Mouse (Mus musculus) midbrain, postnatal 0 days (tissue): ENCODE results near the gene Shld2. TPM values are rescaled to one million over a fixed set of nuclear protein-coding genes. Genes with fewer than 3 reads are reported as not detected.

ENCODE experiments used
- ATAC-seq: fragments of 200-750 bp; cut with Nextera tagmentation; 2 replicates; pipeline ENCODE4 v1.8.0; 2017; ENCODE audit warnings: moderate number of reproducible peaks, mild to moderate bottlenecking, moderate TSS enrichment, moderate library complexity; ENCODE audit not compliant: low FRiP score
- DNase-seq: peaks from one replicate; pipeline ENCODE4 v3.0.0-alpha.2; 2015; ENCODE audit warnings: low spot score
- H3K27ac ChIP-seq: fragments of 300-500 bp; sonication (generic); 2 replicates; pipeline ENCODE4 v1.5.1; 2014; ENCODE audit warnings: low read depth, mild to moderate bottlenecking, low read length, mixed read lengths
- H3K27me3 ChIP-seq: fragments of 300-500 bp; sonication (generic); 2 replicates; pipeline ENCODE4 v1.6.1; 2014; ENCODE audit warnings: low read length, control low read depth, mixed read lengths; ENCODE audit not compliant: insufficient read depth
- H3K36me3 ChIP-seq: fragments of 300-500 bp; sonication (generic); 2 replicates; pipeline ENCODE4 v1.6.1; 2014; ENCODE audit warnings: low read length, control low read depth, mixed read lengths; ENCODE audit not compliant: insufficient read depth
- H3K4me1 ChIP-seq: fragments of 300-500 bp; sonication (generic); 2 replicates; pipeline ENCODE4 v1.6.1; 2014; ENCODE audit warnings: mild to moderate bottlenecking, control low read depth, antibody characterized with exemption, low read length, mixed read lengths; ENCODE audit not compliant: insufficient read depth
- H3K4me2 ChIP-seq: fragments of 300-500 bp; sonication (generic); 2 replicates; pipeline ENCODE4 v1.6.1; 2014; ENCODE audit warnings: low read depth, mild to moderate bottlenecking, low read length, mixed read lengths; ENCODE audit not compliant: poor library complexity, severe bottlenecking
- H3K4me3 ChIP-seq: fragments of 300-500 bp; sonication (generic); 2 replicates; pipeline ENCODE4 v1.5.1; 2014; ENCODE audit warnings: low read depth, mild to moderate bottlenecking, low read length, moderate library complexity
- H3K9ac ChIP-seq: fragments of 300-500 bp; sonication (generic); replicated peaks from 2 replicates; pipeline ENCODE4 v1.6.1; 2014; ENCODE audit warnings: mild to moderate bottlenecking, low read length, moderate library complexity, mixed read lengths; ENCODE audit not compliant: poor library complexity, severe bottlenecking
- H3K9me3 ChIP-seq: fragments of 300-500 bp; sonication (generic); 2 replicates; pipeline ENCODE4 v1.6.1; 2016; ENCODE audit warnings: low read length, control low read depth
- CTCF ChIP-seq: IDR thresholded peaks from 2 replicates; pipeline ENCODE4 v1.5.1; 2016; ENCODE audit warnings: antibody characterized with exemption, mild to moderate bottlenecking
- WGBS: fragments of 180-500 bp; shearing (Covaris S2); extraction: QIAGEN DNeasy Blood & Tissue Kit; methylation state at CpG from one replicate; pipeline ENCODE4 v1.1.7; 2014; 5-methylcytosine and 5-hydroxymethylcytosine counted together
- polyA plus RNA-seq: library from polyadenylated mRNA; unstranded; fragments of >200 nt; fragmentation: Nextera tagmentation; extraction: Ambion mirVana; gene quantifications from 2 replicates; pipeline ENCODE4 v1.2.1, GENCODE M21; 2015
- total RNA-seq: library from RNA; depleted of rRNA; stranded (reverse); fragments of >200 nt; gene quantifications from 2 replicates; pipeline ENCODE4 v1.2.3, GENCODE M21; 2014

Shld2 gene
- total and polyA plus RNA-seq, 2 experiments from 2014 or later, result 6.4 to 8.5 TPM

DNA sequence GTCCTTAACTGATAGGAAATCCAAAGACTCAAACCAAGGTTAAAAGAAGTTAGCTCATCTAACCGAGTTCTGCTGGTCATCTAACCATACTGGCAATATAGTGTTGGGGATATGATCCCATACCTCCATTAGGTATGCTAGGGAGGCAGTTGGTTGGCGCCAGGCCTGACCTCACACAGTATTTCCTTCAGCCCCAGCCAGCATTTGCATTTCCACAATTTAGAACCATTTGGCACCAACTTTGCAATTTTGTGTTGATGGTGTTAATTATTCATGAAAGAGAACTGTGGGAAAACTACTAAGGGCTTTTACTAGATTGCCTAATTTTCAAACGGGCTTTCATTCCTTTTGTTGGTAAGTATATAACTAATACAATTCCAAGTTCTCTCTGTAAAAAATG lies 21.6 kb upstream of the Shld2 start:
- peak; percentile 52 for DNase-seq
- H3K36me3 ChIP-seq, result peaks cover 44% of the 10 kb centered on the region
- H3K9ac ChIP-seq, result no peak overlapping the region
- H3K4me1 ChIP-seq, result no peaks in the 10 kb centered on the region
- TF ChIP-seq CTCF, result no peak
- no peak overlapping the region for H3K4me3 ChIP-seq
- no peaks in the 10 kb centered on the region for H3K27me3 ChIP-seq
- H3K4me2 ChIP-seq, result no peak overlapping the region
- ATAC-seq, result 0 out of 2 replicates have a peak, but pooled peaks have one; percentile 53
- H3K9me3 ChIP-seq, result no peaks in the 10 kb centered on the region
- 80% methylated on average over 3 of the region's 3 CpGs for WGBS
- peak overlapping the region; percentile 55 for H3K27ac ChIP-seq

DNA sequence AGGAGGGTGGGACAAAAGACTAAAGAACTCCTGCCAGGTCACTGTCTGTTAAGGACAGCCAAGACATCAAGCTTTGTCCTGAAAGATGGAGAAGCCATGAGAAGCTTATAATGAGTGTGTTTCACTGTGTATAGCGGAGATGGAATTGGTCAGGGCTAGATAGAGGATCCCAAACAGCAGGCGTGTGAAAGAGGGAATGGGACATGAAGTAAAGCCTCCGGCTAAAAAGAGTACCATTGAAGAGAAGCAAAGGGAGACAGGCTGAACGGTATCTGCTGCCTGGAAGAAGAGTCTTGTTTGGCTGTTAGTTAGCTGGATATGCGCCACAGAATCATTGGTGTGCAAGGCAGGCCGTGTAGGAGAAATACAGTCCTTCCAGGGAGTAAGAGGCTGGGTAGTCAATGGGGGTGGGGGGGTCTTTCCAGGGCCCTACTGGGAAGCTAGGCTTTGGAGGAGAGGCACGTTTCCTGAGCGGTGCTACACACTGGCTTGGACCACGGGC lies 20.4 kb upstream of the Shld2 start:
- no peaks in the 10 kb centered on the region for H3K9me3 ChIP-seq
- WGBS, result 80% methylated on average over 9 of the region's 9 CpGs
- no peak overlapping the region for H3K4me3 ChIP-seq
- H3K36me3 ChIP-seq, result peaks cover 39% of the 10 kb centered on the region
- 0 out of 2 replicates have a peak overlapping the region, but pooled peaks have one; percentile 55 for H3K27ac ChIP-seq
- H3K4me1 ChIP-seq, result no peaks in the 10 kb centered on the region
- no peak overlapping the region for H3K4me2 ChIP-seq
- no peaks in the 10 kb centered on the region for H3K27me3 ChIP-seq
- no peak for TF ChIP-seq CTCF
- ATAC-seq (peak; percentile 70), DNase-seq (peak; percentile 76)
- H3K9ac ChIP-seq, result no peak overlapping the region

DNA sequence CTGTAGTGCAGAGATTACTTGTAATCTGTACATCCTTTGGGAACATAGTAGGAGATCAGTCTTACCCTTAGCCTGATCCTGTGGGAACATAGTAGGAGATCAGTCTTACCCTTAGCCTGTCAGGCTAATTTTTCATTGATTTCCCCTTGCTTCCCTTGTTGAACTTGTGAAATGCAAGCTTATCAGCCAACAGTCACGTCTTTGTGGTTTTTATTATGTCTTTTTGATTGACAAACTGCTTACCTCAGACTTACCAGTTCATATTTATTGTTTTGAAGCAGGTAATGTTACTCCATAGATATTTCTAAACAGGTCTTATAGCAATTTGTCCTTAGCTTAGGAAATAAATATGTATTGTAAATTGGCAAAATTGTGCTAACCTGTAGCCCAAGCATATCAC lies 17.3 kb upstream of the Shld2 start:
- Histone ChIP-seq H3K4me1 (no peaks in the 10 kb centered on the region), H3K4me2 (no peak overlapping the region), H3K27ac (no peak overlapping the region), H3K4me3 (no peak overlapping the region), H3K9me3 (no peaks in the 10 kb centered on the region), H3K27me3 (no peaks in the 10 kb centered on the region), H3K36me3 (peaks cover 38% of the 10 kb centered on the region), H3K9ac (no peak overlapping the region)
- ATAC-seq, result no peak
- TF ChIP-seq CTCF, result no peak
- DNase-seq, result no peak
- WGBS, result 81% methylated on average over 1 of the region's 1 CpGs

DNA sequence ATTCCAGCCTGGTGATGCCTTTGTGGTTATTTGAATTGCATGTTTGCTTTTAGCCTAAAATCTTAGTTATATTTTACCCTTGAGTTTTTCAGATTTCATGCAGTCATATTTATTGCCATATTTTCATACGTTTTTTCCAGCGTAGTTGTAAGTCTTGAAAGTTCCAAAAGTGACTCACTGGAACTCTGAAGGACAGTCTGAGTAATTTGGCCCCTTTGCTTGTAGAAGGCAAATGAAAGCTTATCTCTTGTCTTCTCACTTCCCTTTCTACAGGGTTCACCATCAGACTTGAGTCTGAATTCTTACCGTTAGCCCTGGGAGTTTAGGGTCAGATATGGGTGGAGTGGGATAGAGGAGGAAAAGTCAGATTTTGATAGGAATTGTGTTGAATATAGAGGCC lies 16.3 kb upstream of the Shld2 start:
- H3K9me3 ChIP-seq, result no peaks in the 10 kb centered on the region
- H3K27ac ChIP-seq, result no peak overlapping the region
- no peak overlapping the region for H3K4me2 ChIP-seq
- ATAC-seq, result no peak
- H3K36me3 ChIP-seq, result peaks cover 35% of the 10 kb centered on the region
- no peaks in the 10 kb centered on the region for H3K27me3 ChIP-seq
- 94% methylated on average over 3 of the region's 3 CpGs for WGBS
- H3K9ac ChIP-seq, result no peak overlapping the region
- no peak for TF ChIP-seq CTCF
- no peak for DNase-seq
- no peaks in the 10 kb centered on the region for H3K4me1 ChIP-seq
- H3K4me3 ChIP-seq, result no peak overlapping the region

DNA sequence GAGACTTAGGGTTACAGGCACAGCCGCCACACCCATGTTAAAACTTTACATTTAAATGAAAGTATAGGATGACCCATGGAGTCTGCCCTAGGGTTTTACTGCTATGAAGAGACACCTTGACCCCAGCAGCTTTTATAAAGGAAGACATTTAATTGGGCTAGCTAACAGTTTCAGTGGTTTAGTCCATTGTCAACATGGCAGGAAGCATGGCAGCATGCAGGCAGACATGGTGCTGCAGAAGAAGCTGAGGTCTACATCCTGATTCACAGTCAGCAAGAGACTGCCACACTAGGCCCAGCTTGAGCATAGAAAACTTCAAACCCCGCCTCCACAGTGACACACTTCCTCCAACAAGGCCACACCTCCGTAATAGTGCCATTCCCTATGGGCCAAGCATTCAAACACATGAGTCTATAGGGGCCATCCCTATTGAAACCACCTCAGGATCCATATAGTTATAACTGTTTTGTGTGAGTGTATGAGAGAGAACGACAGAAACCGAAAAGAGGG lies 13.3 kb upstream of the Shld2 start:
- ATAC-seq, result no peak
- DNase-seq, result no peak
- Histone ChIP-seq H3K36me3 (peaks cover 19% of the 10 kb centered on the region), H3K9ac (no peak overlapping the region), H3K27me3 (no peaks in the 10 kb centered on the region), H3K4me1 (no peaks in the 10 kb centered on the region), H3K27ac (no peak overlapping the region), H3K4me2 (no peak overlapping the region), H3K9me3 (no peaks in the 10 kb centered on the region), H3K4me3 (no peak overlapping the region)
- TF ChIP-seq CTCF, result no peak
- 95% methylated on average over 5 of the region's 5 CpGs for WGBS

DNA sequence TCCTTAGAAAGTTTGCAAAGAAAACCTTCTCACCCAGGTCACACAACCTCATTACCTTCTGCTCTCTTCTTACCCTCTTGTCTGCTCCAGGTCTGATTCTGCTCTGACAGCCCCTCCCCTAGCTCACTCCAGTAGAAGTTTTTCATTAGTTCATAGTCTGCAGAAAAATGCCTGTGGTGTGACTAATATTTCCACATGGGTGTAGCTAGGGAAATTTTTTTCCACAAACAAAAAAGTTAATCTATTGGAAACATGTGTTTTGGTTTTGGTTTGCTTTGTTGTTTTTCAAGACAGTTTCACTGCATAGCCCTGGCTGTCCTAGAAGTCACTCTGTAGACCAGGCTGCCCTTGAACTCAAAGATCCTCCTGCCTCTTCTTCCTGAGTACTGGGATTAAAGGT lies 7.8 kb upstream of the Shld2 start:
- H3K4me2 ChIP-seq, result no peak overlapping the region
- H3K27ac ChIP-seq, result no peak overlapping the region
- no peak for TF ChIP-seq CTCF
- no peak for ATAC-seq
- no peak for DNase-seq
- H3K9me3 ChIP-seq, result no peaks in the 10 kb centered on the region
- peaks cover 8% of the 10 kb centered on the region; the same call in 1 of the 2 replicates for H3K4me1 ChIP-seq
- no peak overlapping the region for H3K9ac ChIP-seq
- H3K4me3 ChIP-seq, result no peak overlapping the region
- peaks cover 4% of the 10 kb centered on the region; the same call in 1 of the 2 replicates for H3K36me3 ChIP-seq
- H3K27me3 ChIP-seq, result no peaks in the 10 kb centered on the region
